Mouse (Mus musculus): ENCODE measurements around the gene Hoxb5.

The Hoxb5 gene

GRCm38 (mm10) chr11:96272024-96272921 is 30.9 kb upstream of the Hoxb5 start:
- DNase-seq (ENCODE audit: low read depth, low spot score) = peak; percentile 66

DNA sequence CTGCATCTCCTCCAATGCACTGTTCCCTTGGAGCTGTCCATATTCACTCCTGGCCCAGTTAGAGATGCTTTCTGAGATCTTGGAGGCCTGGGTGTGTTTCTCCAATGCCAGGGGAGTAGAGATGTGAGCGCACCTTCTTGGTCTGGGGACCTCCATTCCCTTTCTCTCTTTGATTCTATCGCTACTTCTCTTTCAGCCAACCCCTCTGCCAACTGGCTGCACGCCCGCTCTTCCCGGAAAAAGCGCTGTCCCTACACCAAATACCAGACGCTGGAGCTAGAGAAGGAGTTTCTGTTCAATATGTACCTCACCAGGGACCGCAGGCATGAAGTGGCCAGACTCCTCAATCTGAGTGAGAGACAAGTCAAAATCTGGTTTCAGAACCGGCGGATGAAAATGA is 28.7 kb upstream of the Hoxb5 start:
- no peak for DNase-seq (ENCODE audit: low read depth, low spot score)

DNA sequence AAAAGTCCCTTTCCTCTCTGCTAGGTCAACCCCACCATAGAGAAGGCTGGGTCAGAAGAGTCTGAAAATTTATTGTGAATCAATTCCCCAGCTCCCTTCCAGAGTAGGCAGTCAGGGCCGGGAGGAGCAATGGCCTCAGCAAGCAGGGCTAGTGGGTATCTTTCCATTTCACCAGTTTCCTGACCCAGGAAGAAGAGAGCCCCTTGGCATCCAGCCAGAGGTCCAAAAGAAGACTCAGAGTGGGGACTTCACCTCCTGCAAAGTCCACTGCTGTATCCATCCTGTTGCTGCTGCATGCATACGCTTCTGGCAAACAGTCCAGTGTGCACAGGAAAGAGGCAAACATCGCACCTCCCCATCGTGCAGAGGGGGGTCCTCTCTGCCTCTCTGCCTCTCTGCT is 27.2 kb upstream of the Hoxb5 start:
- DNase-seq (ENCODE audit: low read depth, low spot score) = no peak

- no peak for DNase-seq (ENCODE audit: low read depth, low spot score)
These were observed 25.7 kb upstream of the Hoxb5 start for GRCm38 (mm10) chr11:96277151-96278044.

- no peak for DNase-seq (ENCODE audit: low read depth, low spot score)
These were observed 24.8 kb upstream of the Hoxb5 start for GRCm38 (mm10) chr11:96278324-96278723.

DNA sequence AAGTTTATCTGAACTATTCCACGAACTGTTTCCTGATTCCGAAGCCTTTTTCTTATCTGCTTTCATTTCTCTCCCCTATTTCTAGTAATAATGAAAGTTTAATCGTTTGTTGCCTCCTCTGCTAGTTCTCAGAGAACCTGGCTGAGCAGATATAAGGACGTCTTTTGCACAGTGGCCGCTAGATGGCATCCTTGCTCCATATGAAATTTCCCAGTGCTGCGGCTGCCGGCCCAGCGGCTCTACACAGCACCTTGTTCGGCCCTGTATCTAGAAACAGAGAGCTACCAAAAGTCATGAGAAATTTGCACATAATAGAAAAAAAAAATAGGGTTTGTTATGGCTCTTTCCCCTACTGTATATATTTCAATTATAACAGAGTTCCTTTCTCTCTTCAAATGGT is 24.4 kb upstream of the Hoxb5 start:
- DNase-seq (ENCODE audit: low read depth, low spot score) = peak; percentile 90

- no peak for DNase-seq (ENCODE audit: low read depth, low spot score)
These were observed 23.5 kb upstream of the Hoxb5 start for GRCm38 (mm10) chr11:96279421-96280233.

DNA sequence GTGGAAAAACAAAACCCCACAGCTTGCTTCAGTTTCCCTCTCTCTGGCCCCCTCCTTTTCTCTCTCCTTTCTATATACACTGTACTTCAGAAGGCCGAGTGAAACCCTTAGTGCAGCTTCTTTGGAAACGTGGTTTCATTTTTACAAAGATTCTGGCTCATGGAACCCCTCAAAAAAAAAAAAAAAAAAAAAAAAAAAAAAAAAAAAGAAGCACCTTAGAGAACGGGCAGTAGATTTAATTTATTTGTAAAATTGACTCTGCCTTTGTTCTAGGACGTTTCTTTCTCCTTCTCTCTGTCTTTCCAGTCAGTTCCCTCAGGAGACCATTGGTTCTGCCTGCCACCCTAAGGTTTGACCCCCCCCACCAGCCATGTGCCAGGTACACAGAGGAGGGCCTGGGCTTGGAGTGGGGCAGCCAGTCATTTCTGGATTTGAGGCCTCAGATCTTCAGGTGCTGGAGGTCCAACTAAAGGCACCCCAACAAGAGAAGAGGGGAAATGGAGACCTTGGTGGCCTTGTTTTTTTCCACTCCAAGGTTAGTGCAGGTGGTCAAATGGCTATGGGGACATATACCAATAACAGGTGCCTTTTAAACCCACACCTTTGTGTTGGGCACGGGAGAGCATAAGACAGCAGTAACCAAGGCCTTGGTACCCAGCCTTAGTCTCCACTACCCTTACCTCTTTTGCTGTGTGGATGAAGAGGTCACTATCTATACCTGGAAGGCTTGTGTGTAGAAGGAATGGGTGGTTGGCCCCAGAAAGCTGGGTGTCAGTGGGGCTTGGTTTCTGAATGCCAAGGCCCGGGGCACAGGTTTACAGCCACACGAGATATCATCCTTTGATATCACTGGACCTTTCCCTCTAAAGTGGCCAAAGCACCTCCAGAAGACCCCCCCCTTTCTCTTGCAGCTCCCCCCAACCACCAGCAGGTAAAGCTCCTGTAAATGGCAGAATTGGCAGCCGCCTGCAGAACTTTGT is 22.4 kb upstream of the Hoxb5 start:
- DNase-seq (ENCODE audit: low read depth, low spot score) = no peak

GRCm38 (mm10) chr11:96281396-96281795 is 21.7 kb upstream of the Hoxb5 start:
- DNase-seq (ENCODE audit: low read depth, low spot score) = no peak

GRCm38 (mm10) chr11:96281855-96282570 is 21.1 kb upstream of the Hoxb5 start, which contains the start of gene Hoxb8:
Gene Hoxb8 (plus strand): TSS chr11:96281905.
- DNase-seq (ENCODE audit: low read depth, low spot score) = no peak

GRCm38 (mm10) chr11:96282795-96283430 is 20.2 kb upstream of the Hoxb5 start:
- peak; percentile 81 for DNase-seq (ENCODE audit: low read depth, low spot score)

- peak; percentile 79 for DNase-seq (ENCODE audit: low read depth, low spot score)
These were observed 18.9 kb upstream of the Hoxb5 start for GRCm38 (mm10) chr11:96284041-96284749.

DNA sequence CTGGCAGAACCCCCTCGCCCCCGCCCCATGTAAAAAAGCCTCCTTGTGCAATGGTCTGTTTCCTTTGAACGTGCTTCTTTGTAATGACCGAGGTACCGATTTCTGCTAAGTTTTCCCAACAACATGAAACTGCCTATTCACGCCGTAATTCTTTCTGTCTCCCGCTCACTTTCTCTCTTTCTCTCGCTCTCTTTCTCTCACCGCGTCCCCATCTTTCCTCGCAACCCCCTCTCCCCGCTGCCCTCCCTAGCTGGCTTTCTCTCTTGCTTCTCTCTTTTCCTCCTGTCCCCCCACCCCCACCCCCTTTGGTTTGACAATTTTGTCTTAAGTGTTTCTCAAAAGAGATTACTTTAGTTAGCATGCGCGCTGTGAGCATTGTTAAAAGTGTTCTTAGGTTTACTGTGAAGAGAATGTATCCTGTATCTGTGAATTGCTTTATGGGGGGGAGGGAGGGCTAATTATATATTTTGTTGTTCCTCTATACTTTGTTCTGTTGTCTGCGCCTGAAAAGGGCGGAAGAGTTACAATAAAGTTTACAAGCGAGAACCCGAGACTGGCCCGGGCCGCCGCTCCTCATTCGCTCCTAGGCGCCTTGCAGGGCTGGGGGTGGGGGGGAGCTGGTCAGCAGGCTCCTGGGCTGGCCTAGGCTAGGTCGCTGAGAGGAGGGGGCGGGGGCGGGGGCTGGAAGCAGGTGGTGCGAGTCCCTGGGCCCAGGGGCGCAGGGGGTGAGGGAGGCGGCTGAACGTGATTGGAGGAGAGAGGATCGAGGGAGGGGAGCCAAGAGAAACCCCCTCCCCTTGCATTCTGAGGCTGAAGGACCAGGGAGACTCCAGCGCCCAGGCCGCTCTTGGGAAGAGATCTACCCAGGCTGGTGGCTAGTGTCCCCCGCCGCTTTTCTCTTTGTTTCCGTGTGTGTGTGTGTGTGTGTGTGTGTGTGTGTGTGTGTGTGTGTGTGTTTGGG is 18.1 kb upstream of the Hoxb5 start:
- DNase-seq (ENCODE audit: low read depth, low spot score) = peak; percentile 56

DNA sequence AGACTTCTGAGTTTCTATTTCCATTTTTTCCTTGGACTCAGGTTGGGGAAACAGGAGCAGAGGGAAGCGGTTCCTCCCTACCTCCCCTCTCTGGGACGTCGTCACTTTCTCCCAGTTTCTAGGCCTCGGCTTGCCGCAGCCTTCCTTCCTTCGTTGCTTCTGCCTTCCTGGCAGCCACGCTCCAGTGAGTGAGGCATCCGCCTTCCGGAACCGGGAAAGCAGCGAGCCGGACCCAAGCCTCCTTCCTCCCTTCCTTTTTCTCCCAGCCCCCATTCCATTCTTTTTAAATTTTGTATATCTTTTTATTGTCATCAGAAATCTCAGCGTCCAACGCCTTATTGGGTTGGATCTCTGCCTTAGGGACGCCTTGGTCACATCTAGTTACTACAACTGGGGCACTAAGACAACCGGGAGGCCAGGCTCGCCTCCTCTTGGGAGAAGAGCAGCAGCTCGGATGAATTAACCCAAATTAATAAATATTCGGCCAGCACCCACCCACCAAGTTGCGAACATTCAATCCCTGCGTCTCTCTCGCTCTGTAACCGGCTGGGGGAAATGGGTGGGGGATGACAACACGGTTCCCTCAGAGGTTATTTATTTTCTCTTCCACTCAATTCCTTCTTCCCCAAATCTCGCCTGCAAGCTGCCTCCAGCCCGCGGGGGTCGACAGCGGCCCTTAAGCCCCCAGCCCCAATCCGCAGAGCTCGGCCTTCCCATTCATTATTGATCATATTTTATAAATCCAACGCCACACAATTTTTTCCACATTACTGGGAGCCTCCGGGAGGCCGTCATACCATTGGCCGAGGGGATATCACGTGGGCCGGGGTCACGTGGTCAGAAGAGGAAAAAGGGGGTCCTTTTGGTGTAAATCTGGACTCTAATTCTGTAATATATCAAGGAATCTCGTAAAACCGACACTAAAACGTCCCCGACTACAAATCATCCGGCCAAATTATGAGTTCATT is 17.1 kb upstream of the Hoxb5 start, which contains the start of gene Hoxb7:
TSS of gene Hoxb7 (plus strand) at position 853 of the 968 bp plus-strand sequence.
- peak; percentile 51 for DNase-seq (ENCODE audit: low read depth, low spot score)

DNA sequence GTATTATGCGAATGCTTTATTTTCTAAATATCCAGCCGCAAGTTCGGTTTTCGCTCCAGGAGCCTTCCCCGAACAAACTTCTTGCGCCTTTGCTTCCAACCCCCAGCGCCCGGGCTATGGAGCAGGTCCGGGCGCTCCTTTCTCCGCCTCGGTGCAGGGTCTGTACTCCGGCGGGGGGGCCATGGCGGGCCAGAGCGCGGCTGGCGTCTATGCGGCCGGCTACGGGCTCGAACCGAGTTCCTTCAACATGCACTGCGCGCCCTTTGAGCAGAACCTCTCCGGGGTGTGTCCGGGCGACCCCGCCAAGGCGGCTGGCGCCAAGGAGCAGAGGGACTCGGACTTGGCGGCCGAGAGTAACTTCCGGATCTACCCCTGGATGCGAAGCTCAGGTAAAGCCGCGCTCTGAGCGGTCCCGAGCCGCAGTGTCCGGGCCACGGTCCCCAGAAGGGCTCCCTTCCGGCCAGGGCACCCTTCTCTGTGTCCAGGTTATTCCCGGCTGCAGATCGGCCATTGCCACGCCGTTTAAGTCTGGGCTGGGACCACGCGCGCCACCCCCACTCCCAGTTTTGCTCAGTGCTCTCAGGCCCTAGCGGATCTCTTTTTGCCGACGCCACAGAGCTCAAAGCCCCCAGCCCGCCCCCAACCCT is 16.3 kb upstream of the Hoxb5 start:
- peak; percentile 61 for DNase-seq (ENCODE audit: low read depth, low spot score)

- DNase-seq (ENCODE audit: low read depth, low spot score) = no peak
These were observed 15.7 kb upstream of the Hoxb5 start for GRCm38 (mm10) chr11:96287411-96287810.
